Mouse (Mus musculus) erythroblast, adult 5-6 weeks (primary cell): ENCODE measurements around the gene Nkain4. TPM values are rescaled to one million over a fixed set of nuclear protein-coding genes. Genes with fewer than 3 reads are reported as not detected.

ENCODE experiments used
- ATAC-seq: replicated peaks from 2 replicates; pipeline ENCODE4 v1.8.0; 2016; ENCODE audit warnings: moderate number of reproducible peaks, mild to moderate bottlenecking, moderate TSS enrichment, inconsistent platforms; ENCODE audit not compliant: poor library complexity, low FRiP score, severe bottlenecking
- total RNA-seq, 2 experiments: library from RNA; stranded (forward) in 1 of 2; stranded (reverse) in 1 of 2; fragments of 150-400 nt in 1 of 2; fragments of 200-764, 138-1000 nt in 1 of 2; gene quantifications; 2 replicates each; pipeline versions ENCODE4 v1.2.3 to v1.2.4; 2015 to 2017; ENCODE audit warnings: low replicate concordance in 2 of 2

Nkain4 gene
- total RNA-seq, 2 experiments from 2014 or later = not detected

DNA sequence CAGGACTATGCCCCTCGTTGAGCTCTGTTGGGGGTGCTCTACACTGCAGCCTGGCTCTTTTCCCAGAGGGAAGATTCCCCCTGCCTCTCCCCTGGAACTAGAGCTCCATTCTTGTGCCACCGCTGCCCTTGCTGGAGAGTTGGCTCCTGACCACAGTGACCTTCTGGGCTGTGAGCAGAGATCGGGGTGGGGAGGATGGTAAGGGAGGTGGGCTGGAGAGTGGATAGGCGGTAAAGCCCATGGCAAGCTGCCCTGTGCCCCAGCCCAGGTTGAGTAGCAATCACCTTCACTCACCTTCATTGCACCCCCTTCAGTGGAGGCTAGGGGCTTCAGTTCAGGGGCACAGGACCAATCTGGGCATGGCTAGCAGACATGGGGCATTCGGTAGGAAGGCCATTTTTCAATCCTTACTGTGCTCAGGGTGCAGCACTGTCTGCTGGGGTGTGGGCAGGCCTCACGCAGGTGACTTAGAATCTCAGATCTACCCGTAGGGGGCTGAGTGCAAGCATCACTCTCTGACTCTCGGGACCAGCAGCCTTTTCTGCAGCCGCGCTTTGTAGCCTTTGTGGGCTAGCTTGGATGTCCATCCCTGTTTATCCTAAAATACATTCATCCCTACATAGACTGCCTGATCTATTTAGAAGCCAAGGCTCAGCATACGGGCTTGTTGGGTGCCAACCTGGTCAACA, 58.5 kb downstream of the Nkain4 start:
- ATAC-seq = no peak

DNA sequence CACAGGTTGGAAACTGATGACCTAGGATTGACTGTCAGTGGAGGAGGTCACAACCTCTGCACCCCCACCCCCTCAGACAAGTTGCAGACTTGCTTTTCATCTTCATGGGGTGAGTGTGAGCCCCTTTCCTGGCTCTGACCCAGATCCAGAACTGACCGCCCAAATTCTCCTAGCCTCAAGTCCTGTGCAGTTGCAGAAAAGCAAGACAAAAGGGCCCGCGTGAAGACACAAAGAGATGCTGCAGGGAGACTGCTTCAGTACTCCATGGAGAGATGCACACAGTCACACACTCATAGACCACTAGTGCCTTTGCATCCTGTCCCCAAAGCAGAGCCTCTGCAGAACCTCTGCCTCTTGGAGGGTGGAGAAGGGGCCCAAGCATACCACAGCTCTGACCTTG, 59.2 kb downstream of the Nkain4 start:
- ATAC-seq = no peak

DNA sequence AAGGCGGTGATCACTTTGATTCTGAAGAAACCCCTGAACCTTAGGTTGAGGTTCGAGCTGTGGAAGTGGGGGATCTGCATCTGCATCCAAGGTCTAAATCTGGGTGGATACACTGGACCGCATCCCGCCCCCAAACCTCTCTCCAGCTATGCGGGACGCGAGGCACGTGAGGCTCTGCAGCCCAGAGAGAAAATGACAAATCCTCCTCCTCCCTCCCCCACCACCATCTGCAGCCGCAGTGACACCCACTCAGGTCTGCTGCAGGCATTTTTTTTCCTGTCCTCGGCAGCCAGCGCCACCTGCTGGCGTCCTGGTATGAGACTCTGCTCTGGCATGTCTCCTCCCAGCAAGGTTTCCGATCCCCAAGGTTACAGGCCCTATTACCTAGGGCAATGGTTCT, 59.8 kb downstream of the Nkain4 start:
- ATAC-seq = peak; percentile 64

DNA sequence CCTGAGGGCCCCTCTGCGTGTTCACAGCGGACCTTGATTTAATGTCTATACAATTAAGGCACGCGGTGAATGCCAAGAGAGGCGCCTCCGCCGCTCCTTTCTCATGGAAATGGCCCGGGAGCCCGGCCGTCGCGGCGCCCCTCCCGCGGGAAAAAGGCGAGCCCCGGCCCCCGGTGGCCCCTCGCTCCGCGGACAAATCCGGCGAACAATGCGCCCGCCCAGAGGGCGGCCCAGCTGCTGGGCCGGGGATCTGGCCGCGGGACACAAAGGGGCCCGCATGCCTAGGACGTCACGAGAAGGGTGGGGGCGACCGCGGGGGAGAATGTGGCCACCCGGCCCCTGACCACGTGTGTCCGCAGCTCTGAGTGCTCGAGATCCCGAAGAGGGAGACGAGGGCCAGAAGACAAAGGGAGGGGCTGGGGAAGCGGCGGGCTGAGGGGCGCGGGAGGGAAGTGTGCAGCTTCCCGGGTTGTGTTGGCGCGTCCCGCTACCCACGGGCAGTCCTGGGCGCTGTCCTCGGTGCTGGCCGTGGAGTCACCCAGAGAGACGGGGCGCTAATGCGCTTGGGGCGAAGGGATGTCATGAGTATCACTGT, 60.4 kb downstream of the Nkain4 start:
- no peak; the same call in 1 of the 2 replicates for ATAC-seq

DNA sequence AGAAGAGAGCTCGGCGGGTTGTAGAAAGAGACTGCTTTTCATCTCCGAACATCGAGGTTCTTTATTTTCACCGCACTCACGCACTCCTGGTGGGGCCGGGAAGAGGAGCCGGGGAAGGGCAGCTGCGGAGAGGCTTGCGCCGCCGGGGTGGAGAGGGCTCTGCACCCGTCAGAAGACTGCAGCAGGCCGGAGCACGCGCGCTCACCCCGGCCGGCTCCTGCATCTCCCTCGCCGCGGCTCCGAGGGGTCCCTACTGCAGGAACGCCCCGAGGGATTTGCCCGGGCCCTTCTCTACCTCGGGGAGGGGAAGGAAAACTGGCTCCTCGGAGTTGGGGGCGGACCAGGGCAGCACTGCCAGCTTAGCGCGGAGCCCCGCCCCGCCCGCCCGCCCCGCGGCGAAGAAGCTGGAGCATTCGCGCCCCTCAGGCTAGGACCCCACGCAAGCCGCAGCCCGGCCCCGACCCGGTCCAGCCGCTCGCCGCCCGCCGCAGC, 60.9 kb downstream of the Nkain4 start:
- no peak for ATAC-seq

DNA sequence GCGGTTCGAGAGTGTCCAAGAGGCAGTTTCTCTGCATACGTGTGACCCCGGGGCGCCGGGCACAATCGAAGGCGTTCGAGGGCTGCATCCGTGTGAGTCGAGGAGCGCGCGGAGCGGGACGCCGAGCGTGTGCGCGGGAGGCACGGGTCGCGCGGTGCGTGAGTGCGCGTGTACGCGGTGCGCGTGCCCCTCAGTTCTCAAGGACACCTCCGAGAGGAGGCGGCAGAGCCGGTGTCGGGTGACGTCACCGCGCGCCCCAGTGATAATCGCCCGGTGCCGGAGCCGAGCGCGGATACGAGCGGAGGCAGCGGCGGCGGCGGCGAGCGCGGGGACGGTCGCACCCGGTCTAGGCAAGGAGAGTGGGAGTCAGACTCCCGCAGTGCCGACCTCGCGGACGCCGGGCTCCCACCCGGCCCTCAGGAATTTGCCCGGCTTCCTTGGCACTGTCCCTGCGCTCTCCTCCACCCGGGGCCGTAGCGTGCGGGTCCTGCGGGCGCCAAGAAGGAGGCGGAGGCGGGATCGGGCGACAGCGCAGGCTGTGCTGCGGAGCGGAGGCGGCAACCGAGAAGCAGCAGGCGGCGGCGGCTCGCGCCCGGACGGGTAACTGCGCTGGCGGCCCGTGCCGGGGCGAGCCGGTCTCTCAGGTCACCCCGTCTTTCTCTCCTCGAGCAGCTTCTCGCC, 61.5 kb downstream of the Nkain4 start:
- ATAC-seq = no peak

DNA sequence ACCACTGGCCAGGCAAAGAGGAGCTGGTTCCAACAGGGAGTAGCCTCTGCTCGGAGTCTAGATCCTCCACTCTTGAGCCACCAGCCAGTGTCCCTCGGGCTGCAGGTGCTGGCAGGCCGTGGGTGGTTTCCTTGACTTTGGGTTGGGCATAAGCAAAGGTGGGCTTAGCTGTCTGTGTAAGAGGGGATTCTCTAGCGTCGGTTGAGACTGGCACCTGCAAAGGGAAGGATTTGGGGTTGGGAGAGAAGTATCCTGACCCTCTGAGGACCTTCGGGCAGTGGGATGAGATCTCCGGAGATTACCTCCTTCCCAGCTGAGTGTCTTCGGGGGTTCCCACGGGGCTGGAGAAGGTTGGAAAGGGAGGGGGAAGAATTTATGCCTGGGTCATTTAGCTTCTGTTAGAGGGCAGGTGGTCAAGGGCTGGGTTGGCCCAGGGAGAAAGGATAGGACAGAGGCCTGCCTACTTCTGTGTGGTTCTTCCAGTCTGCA, 62.6 kb downstream of the Nkain4 start:
- no peak for ATAC-seq

DNA sequence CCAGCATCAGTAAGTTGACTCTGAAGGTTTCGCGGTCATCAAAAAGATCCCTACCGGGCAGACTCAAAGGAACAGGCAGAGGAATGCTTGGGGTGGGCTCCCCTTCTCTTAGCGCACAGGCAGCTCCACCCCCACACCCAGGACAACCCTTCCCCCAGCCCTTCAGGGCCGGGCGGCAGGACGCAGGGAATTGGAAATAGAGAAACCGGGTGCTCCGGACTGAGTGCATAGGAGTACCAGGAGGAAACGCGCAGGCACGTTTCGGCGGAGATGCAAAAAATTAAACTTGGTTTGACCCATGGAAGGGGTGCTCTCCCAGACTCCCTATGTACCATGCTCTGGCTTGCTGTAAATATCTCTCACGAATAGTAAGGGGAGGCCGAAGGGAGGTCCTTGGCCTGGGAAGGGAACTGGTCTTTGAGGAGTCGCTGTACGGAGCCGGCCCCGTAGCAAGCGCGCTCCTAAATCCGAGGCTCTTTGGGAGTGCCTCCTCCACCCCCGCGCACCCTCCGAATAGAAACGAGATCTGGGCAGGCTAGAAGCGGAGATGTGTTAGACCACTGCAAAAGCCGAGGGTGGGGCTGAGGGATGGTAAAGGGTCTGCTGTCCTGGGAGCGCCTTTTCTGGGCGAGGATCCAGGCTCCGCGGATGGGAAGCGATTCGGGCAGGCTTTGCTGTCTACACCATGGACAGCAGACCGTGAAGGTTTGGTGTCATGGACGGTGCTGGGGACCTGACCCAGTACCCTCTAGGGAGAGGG, 63.2 kb downstream of the Nkain4 start:
- ATAC-seq = no peak

DNA sequence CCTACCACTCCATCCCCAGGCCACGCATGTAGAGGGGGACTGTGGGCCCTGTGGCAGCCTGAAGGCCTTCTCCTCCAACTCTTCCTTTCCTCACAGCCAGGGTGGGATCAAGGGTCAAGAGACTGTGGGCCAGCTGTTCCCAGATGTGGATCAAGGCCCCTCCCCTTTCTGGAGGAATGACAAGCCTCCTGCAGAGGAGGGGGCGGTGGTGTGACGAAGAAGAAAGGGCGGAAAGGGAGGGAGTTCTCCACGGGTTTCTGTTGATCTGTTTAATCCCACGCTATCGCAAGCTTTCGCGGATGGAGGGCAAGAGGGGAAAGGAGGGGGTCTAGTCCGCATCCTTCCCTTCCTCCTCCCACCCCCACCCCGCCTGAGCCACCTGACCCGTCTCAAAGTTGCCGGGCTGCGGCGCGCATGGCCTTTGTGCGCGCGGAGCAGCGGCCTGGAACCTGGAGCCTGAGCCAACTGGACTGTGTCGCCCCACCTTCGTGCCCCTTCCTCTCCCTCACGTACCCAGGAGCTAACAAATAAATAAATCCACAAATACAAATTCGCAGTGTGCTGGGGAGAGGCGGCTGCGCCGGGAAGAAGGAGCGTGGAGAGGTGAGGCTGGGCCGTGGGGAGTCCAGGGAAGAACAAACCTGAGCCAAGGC, 64.0 kb downstream of the Nkain4 start:
- no peak for ATAC-seq

DNA sequence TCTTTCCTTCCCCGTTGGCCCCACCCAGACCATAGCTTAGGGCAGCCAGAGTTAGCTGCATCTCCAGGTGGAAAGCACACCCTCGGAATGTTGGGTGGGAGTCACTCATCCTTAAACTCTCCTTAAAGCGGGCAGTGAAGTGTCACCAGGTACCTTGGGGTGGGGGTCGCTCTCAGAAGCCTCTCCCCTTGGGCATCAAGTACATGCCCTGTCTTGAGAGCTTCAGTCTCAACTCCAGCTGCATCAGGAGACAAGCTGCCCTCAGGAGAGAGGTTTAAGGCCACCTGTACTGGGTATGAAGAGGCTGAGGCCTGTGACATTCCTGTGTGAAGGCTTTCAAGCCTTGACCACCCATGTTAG, 64.6 kb downstream of the Nkain4 start:
- ATAC-seq = no peak

DNA sequence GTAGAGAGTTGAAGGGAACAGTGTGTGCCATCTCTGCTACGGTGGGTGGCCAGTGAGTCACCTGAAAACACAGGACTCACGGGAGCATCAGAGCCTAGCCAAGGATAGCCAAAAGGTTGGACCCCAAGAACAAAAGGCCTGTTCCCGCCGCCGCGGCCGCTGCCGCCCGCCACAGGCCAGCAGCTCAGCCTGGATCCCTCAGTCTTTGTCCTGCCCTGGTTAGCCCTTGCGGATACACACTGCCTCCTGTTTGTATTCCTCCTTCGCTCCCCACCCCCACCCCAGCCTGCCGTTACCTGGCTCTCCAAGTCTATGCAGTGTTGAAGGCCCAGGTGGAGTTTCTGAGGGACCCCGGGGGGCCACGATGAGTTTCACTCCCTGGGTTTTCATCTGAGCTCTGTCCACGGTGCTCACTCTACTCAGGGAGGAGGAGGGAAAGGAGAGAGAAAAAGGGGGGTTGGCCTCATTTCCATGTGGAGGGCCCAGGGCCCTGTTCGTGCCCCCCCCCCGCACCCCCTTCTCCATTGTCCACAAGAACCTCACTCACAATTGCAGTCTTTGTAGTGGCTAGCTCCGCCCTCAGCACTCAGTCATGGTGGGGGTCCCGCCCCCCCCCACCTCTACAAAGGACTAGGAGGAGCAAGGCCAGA, 65.1 kb downstream of the Nkain4 start:
- ATAC-seq = no peak

DNA sequence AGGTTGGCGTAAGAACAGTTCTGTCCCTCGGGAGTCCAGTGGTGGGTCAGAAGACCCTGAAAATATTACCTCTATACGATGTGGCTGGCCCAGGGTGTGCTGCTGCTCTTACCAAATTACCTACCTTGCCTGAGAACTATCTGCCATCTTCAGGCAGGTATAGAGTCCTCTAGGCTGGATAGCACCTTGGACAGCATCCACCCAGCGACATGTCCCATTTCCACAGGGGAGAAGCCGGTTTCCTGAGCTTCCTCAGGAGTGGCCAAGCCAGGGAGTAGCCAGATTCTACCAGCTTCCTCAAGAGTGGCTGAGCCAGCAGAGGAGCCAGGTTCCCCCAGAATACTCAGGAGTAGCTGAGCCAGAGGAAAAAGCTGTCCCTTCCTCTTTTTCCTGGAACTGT, 69.2 kb downstream of the Nkain4 start:
- ATAC-seq = no peak

Other genes with a start within 250 kb of the Nkain4 start
- 25.2 and 25.3 TPM in 2 replicates for gene Dido1, start 244.7 kb downstream of the Nkain4 start, total RNA-seq (2015; ENCODE audit: low replicate concordance)
- 45.2 and 57.2 TPM in 2 replicates for gene Dido1, start 244.7 kb downstream of the Nkain4 start, total RNA-seq (2017; ENCODE audit: low replicate concordance)
- gene Gid8, start 244.6 kb downstream of the Nkain4 start, total RNA-seq (2015; ENCODE audit: low replicate concordance) = 49.8 and 77.7 TPM in 2 replicates
- gene Gid8, start 244.6 kb downstream of the Nkain4 start, total RNA-seq (2017; ENCODE audit: low replicate concordance) = 113 and 114 TPM in 2 replicates
- gene Slc17a9, start 229.4 kb downstream of the Nkain4 start, total RNA-seq (2015; ENCODE audit: low replicate concordance) = 10.6 and 16.1 TPM in 2 replicates
- 1.5 and 3.1 TPM in 2 replicates for gene Slc17a9, start 229.4 kb downstream of the Nkain4 start, total RNA-seq (2017; ENCODE audit: low replicate concordance)
- not detected in 2 replicates for gene Bhlhe23, start 177.8 kb downstream of the Nkain4 start, total RNA-seq (2015; ENCODE audit: low replicate concordance)
- not detected in 2 replicates for gene Bhlhe23, start 177.8 kb downstream of the Nkain4 start, total RNA-seq (2017; ENCODE audit: low replicate concordance)
- gene Ythdf1, start 33.8 kb downstream of the Nkain4 start, total RNA-seq (2015; ENCODE audit: low replicate concordance) = 15.0 and 17.3 TPM in 2 replicates
- gene Ythdf1, start 33.8 kb downstream of the Nkain4 start, total RNA-seq (2017; ENCODE audit: low replicate concordance) = 7.0 and 11.8 TPM in 2 replicates
- gene Birc7, start 25.7 kb downstream of the Nkain4 start, total RNA-seq (2015; ENCODE audit: low replicate concordance) = not detected in 2 replicates
- not detected in 2 replicates for gene Birc7, start 25.7 kb downstream of the Nkain4 start, total RNA-seq (2017; ENCODE audit: low replicate concordance)
- gene Arfgap1, start 12.5 kb upstream of the Nkain4 start, total RNA-seq (2015; ENCODE audit: low replicate concordance) = 11.9 and 12.5 TPM in 2 replicates
- gene Arfgap1, start 12.5 kb upstream of the Nkain4 start, total RNA-seq (2017; ENCODE audit: low replicate concordance) = 11.2 and 21.0 TPM in 2 replicates
- 1.7 TPM in 1 of 2 replicates, not detected in the other for gene Col20a1, start 31.8 kb upstream of the Nkain4 start, total RNA-seq (2015; ENCODE audit: low replicate concordance)
- 0.26 and 0.42 TPM in 2 replicates for gene Col20a1, start 31.8 kb upstream of the Nkain4 start, total RNA-seq (2017; ENCODE audit: low replicate concordance)
- not detected in 2 replicates for gene Chrna4, start 88.8 kb upstream of the Nkain4 start, total RNA-seq (2015; ENCODE audit: low replicate concordance)
- not detected in 2 replicates for gene Chrna4, start 88.8 kb upstream of the Nkain4 start, total RNA-seq (2017; ENCODE audit: low replicate concordance)
- gene Kcnq2, start 180.6 kb upstream of the Nkain4 start, total RNA-seq (2015; ENCODE audit: low replicate concordance) = not detected in 2 replicates
- gene Kcnq2, start 180.6 kb upstream of the Nkain4 start, total RNA-seq (2017; ENCODE audit: low replicate concordance) = not detected in 2 replicates
- not detected in 2 replicates for gene Eef1a2, start 202.3 kb upstream of the Nkain4 start, total RNA-seq (2015; ENCODE audit: low replicate concordance)
- gene Eef1a2, start 202.3 kb upstream of the Nkain4 start, total RNA-seq (2017; ENCODE audit: low replicate concordance) = not detected in 2 replicates
- gene Ppdpf, start 232.5 kb upstream of the Nkain4 start, total RNA-seq (2015; ENCODE audit: low replicate concordance) = 45.6 and 74.6 TPM in 2 replicates
- 3.9 and 6.9 TPM in 2 replicates for gene Ppdpf, start 232.5 kb upstream of the Nkain4 start, total RNA-seq (2017; ENCODE audit: low replicate concordance)
- 0.21 TPM in 1 of 2 replicates, not detected in the other for gene Ptk6, start 248.1 kb upstream of the Nkain4 start, total RNA-seq (2015; ENCODE audit: low replicate concordance)
- 0.14 TPM in 1 of 2 replicates, not detected in the other for gene Ptk6, start 248.1 kb upstream of the Nkain4 start, total RNA-seq (2017; ENCODE audit: low replicate concordance)